Mouse (Mus musculus) hindbrain, embryonic 15.5 days (tissue): ENCODE data around the gene Bpifb1. TPM values are rescaled to one million over a fixed set of nuclear protein-coding genes. Genes with fewer than 3 reads are reported as not detected.
"Not testable (repeated sequence)": the region's sequence is repeated elsewhere in the genome, so short reads cannot be mapped to it uniquely, and the experiment has no call there.

Source experiments
- ATAC-seq: fragments of 200-750 bp; cut with Nextera tagmentation; 2 replicates; pipeline ENCODE4 v1.8.0; 2017; ENCODE audit warnings: low read depth, moderate number of reproducible peaks, moderate TSS enrichment; ENCODE audit not compliant: low FRiP score
- H3K27ac ChIP-seq: fragments of 300-500 bp; sonication (generic); replicated peaks from 2 replicates; pipeline ENCODE4 v1.5.1; 2015; ENCODE audit warnings: mild to moderate bottlenecking, inconsistent platforms
- H3K27me3 ChIP-seq: fragments of 300-500 bp; sonication (generic); 2 replicates; pipeline ENCODE4 v1.6.1; 2015; ENCODE audit warnings: control low read depth, inconsistent platforms
- H3K36me3 ChIP-seq: fragments of 300-500 bp; sonication (generic); 2 replicates; pipeline ENCODE4 v1.6.1; 2015; ENCODE audit warnings: control low read depth, inconsistent platforms
- H3K4me1 ChIP-seq: fragments of 300-500 bp; sonication (generic); replicated peaks from 2 replicates; pipeline ENCODE4 v1.6.1; 2015; ENCODE audit warnings: control low read depth, inconsistent platforms
- H3K4me2 ChIP-seq: fragments of 300-500 bp; sonication (generic); 2 replicates; pipeline ENCODE4 v1.6.1; 2015; ENCODE audit warnings: moderate library complexity, mild to moderate bottlenecking, inconsistent platforms
- H3K4me3 ChIP-seq: fragments of 300-500 bp; sonication (generic); 2 replicates; pipeline ENCODE4 v1.5.1; 2015; ENCODE audit warnings: mild to moderate bottlenecking, inconsistent platforms
- H3K9ac ChIP-seq: fragments of 300-500 bp; sonication (generic); 2 replicates; pipeline ENCODE4 v1.6.1; 2015; ENCODE audit warnings: inconsistent platforms
- H3K9me3 ChIP-seq: fragments of 300-500 bp; sonication (generic); 2 replicates; pipeline ENCODE4 v1.6.1; 2016; ENCODE audit warnings: control low read depth, inconsistent platforms
- WGBS: fragments of 180-500 bp; shearing (Covaris S2); methylation state at CpG from one replicate; pipeline ENCODE4 v1.1.7; 2015; 5-methylcytosine and 5-hydroxymethylcytosine counted together
- polyA plus RNA-seq: library from polyadenylated mRNA; unstranded; fragments of >200 nt; fragmentation: Nextera tagmentation; extraction: Ambion mirVana; gene quantifications from 2 replicates; pipeline ENCODE4 v1.2.1, GENCODE M21; 2015

The Bpifb1 gene
- 0.25 and 0.29 TPM in 2 replicates for polyA plus RNA-seq

DNA sequence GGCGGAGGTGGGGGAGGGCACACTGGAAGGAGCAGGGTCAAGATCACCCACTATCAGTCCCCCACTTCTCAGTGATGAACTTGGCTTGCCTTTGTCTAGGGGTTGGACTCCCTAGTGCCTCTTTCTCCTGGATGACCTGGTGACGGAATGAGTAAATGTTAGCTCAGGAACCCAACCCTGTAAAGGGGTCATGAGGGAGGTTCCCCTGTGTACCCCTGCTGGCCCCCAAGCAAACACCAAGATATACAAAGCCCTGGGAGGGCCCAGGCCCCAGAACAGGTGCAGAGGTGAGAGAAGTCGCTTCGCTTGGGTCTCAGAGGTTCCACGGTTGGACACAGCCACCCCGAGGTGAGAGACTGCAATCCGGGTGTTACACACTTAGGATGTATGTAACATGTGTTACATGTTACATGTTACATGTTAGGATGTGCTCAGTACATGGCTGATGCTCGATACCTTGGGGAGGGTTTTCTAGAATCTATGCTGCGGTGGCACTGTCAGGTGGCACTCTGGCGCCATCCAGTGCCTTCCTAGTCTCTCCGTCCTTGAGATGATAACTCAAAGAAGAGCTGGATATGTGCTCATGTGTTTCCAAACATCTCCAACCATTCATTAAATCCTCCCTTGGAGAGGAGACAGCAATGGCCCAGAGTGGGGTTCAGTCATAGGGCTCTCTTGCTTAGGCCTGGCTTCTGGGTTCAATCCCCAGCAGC is at the start of gene Bpifb1:
TSS of gene Bpifb1 (plus strand) at position 273 of the 713 bp plus-strand sequence.
- Histone ChIP-seq H3K27me3 (no peaks in the 10 kb centered on the region), H3K27ac (no peak within 1 kb of the TSS), H3K4me2 (no peak within 1 kb of the TSS), H3K36me3 (no peaks in the 10 kb centered on the region), H3K4me3 (no peak within 1 kb of the TSS), H3K4me1 (no peaks in the 10 kb centered on the region), H3K9ac (no peak within 1 kb of the TSS), H3K9me3 (no peaks in the 10 kb centered on the region)
- no peak for ATAC-seq
- WGBS, result 85% methylated on average over 11 of the region's 11 CpGs

DNA sequence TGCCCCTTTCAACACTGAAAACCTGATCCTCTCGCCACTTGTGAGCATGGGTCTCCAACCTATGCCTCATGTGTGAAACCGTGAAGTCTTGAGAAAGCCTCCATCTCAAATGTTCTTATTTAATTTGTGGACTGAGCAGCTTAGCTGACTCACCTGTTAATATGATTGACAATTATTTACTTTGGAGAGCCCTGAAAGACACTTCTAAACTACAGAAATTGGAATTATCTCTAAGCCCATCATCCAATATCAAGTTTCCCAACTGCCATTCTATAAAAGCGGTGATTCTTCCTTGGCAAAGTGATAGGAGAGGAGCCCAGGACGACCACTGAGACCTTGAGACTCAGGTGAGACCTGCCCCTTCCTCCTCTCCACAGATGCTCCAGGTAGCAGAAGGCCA is 48.0 kb upstream of the Bpifb1 start, which contains the start of gene Bpifa1:
TSS of gene Bpifa1 (plus strand) at position 301 of the 400 bp plus-strand sequence.
- H3K36me3 ChIP-seq, result no peaks in the 10 kb centered on the region
- no peak within 1 kb of the TSS for H3K27ac ChIP-seq
- no peaks in the 10 kb centered on the region for H3K4me1 ChIP-seq
- WGBS, result 91% methylated on average over 4 of the region's 4 CpGs
- H3K4me3 ChIP-seq, result no peak within 1 kb of the TSS
- ATAC-seq, result no peak
- no peak within 1 kb of the TSS for H3K9ac ChIP-seq
- no peak within 1 kb of the TSS for H3K4me2 ChIP-seq
- no peaks in the 10 kb centered on the region for H3K9me3 ChIP-seq
- H3K27me3 ChIP-seq, result no peaks in the 10 kb centered on the region

DNA sequence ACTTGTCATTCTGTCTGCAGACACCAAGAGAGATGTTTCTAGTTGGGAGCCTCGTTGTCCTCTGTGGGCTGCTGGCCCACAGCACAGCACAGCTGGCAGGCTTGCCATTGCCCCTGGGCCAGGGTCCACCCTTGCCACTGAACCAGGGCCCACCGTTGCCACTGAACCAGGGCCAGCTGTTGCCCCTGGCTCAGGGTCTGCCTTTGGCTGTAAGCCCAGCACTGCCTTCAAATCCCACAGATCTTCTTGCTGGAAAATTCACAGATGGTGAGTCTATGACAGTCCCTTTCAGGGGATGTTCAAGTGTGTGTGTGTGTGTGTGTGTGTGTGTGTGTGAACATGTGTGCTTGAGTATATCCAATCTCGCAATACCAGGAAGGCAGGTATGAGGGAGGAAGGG is 46.9 kb upstream of the Bpifb1 start:
- 60% methylated on average over 3 of the region's 3 CpGs for WGBS
- H3K27ac ChIP-seq, result no peak overlapping the region
- no peaks in the 10 kb centered on the region for H3K36me3 ChIP-seq
- H3K27me3 ChIP-seq, result no peaks in the 10 kb centered on the region
- H3K4me3 ChIP-seq, result no peak overlapping the region
- H3K4me2 ChIP-seq, result no peak overlapping the region
- ATAC-seq, result peak; percentile 63
- H3K9me3 ChIP-seq, result no peaks in the 10 kb centered on the region
- H3K4me1 ChIP-seq, result no peaks in the 10 kb centered on the region
- H3K9ac ChIP-seq, result no peak overlapping the region

DNA sequence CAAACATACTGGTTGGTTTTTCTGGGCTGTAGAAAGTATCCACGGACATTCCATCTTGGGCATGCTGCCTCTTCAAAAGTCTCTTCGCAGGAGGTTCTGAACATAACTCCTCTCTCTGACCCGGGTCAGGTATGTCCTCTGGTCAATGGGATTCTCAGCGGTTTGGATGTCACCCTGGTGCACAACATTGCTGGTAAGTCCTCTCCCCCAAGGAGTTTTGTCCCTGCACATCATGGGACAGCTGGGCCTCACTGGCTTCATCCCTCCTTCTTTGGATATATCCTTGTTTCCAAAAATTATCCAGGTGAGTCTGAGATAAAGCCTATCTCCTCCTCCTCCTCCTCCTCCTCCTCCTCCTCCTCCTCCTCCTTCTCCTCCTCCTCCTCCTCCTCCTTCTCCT is 43.1 kb upstream of the Bpifb1 start:
- no peaks in the 10 kb centered on the region for H3K4me1 ChIP-seq
- WGBS, result 84% methylated on average over 4 of the region's 4 CpGs
- no peaks in the 10 kb centered on the region for H3K27me3 ChIP-seq
- no peak for ATAC-seq
- no peak overlapping the region for H3K4me2 ChIP-seq
- H3K9me3 ChIP-seq, result no peaks in the 10 kb centered on the region
- H3K9ac ChIP-seq, result no peak overlapping the region
- no peaks in the 10 kb centered on the region for H3K36me3 ChIP-seq
- no peak overlapping the region for H3K4me3 ChIP-seq
- no peak overlapping the region for H3K27ac ChIP-seq

DNA sequence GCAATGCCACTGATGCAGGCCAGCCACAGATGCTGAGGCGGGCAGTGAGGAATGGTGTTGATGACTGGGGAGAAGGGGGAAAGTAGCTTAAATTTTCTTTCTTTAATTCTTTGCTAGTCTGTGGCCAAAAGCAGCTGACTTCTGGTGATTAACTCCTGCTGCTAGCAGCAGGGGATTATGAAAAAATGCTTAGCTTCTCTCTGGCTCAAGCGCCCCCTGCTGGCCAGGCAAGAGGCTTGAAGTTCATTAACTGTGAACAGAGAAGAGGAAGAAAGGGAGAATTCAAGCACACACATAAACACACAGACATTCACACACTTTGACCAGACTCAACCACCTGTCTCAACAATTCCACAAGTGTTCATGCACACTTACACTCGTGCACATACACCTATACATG is 32.2 kb upstream of the Bpifb1 start:
- ATAC-seq, result no peak

DNA sequence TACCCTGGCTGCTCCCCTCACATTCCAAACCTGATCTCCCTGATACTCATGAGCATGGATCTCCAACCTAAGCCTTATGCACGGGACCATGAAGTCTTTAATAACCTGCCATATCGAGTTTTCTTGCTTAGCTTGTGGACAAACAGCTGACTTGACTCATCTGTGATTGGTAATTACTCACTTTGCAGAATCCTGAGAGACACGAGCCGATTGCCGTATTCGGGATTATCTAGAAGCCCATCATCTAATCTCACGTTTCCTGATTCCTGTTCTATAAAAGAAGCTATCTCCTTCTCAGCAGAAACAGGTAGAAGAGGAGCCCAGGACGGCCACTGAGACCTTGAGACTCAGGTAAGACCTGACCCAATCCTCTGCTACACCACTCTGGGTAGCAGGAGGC is 28.3 kb upstream of the Bpifb1 start, which contains the start of gene Bpifa5:
TSS of gene Bpifa5 (plus strand) at position 301 of the 400 bp plus-strand sequence.
- no peak for ATAC-seq

More for the DNA sequence above, 32.2 kb upstream of the Bpifb1 start:
- H3K9ac ChIP-seq, result no peak overlapping the region
- H3K27me3 ChIP-seq, result no peaks in the 10 kb centered on the region
- 40% methylated on average over 3 of the region's 3 CpGs for WGBS
- no peak overlapping the region for H3K27ac ChIP-seq
- H3K4me2 ChIP-seq, result no peak overlapping the region
- no peaks in the 10 kb centered on the region for H3K9me3 ChIP-seq
- H3K4me3 ChIP-seq, result no peak overlapping the region
- H3K36me3 ChIP-seq, result no peaks in the 10 kb centered on the region
- H3K4me1 ChIP-seq, result no peaks in the 10 kb centered on the region

DNA sequence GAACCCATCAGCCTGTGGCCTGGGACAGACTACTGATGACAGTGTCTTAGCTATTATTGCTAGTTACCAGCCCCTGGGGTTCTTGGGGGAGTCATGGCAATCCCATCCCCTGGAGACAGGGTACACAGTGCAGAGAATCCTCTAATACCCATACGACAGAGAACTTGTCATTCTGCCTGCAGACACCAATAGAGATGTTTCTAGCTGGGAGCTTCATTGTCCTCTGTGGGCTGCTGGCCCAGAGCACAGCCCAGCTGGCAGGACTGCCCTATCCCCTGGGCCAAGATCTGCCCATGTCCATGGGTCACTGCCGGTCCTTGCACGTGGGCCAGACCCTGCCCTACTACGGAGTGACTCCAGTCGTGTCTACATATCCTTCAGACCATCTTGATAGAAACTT is 27.3 kb upstream of the Bpifb1 start:
- Histone ChIP-seq H3K36me3 (no peaks in the 10 kb centered on the region), H3K9me3 (no peaks in the 10 kb centered on the region), H3K27ac (no peak overlapping the region), H3K4me2 (no peak overlapping the region), H3K27me3 (no peaks in the 10 kb centered on the region), H3K4me1 (no peaks in the 10 kb centered on the region), H3K9ac (no peak overlapping the region), H3K4me3 (no peak overlapping the region)
- ATAC-seq, result no peak
- 92% methylated on average over 5 of the region's 5 CpGs for WGBS

More for the DNA sequence above, 28.3 kb upstream of the Bpifb1 start, which contains the start of gene Bpifa5:
- Histone ChIP-seq H3K27ac (no peak within 1 kb of the TSS), H3K9me3 (no peaks in the 10 kb centered on the region), H3K4me2 (no peak within 1 kb of the TSS), H3K36me3 (no peaks in the 10 kb centered on the region), H3K4me1 (no peaks in the 10 kb centered on the region), H3K4me3 (no peak within 1 kb of the TSS), H3K27me3 (no peaks in the 10 kb centered on the region), H3K9ac (no peak within 1 kb of the TSS)
- 85% methylated on average over 8 of the region's 8 CpGs for WGBS

DNA sequence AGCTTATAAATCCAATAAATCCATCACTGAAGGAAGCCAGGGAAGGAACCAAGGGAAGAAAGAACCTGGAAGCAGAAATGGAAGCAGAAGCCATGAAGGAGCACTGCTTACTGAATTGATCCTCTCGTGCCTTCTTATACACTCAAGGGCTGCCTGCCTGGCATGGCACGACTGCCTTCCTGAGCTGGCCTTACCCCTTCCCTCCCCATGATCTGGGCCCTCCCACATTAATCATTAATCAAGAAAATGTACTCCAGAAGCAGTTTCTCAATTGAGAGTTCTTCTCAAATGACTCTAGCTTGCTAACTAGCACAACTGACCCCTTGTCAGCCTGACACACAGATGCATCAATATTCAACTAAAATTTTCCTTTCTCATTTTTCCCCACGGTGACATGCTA is 21.4 kb upstream of the Bpifb1 start:
- WGBS, result 71% methylated on average over 3 of the region's 3 CpGs
- no peak for ATAC-seq
- no peaks in the 10 kb centered on the region for H3K9me3 ChIP-seq
- no peak overlapping the region for H3K4me2 ChIP-seq
- H3K27ac ChIP-seq, result no peak overlapping the region
- no peaks in the 10 kb centered on the region for H3K27me3 ChIP-seq
- no peaks in the 10 kb centered on the region for H3K4me1 ChIP-seq
- H3K4me3 ChIP-seq, result no peak overlapping the region
- no peaks in the 10 kb centered on the region for H3K36me3 ChIP-seq
- no peak overlapping the region for H3K9ac ChIP-seq

DNA sequence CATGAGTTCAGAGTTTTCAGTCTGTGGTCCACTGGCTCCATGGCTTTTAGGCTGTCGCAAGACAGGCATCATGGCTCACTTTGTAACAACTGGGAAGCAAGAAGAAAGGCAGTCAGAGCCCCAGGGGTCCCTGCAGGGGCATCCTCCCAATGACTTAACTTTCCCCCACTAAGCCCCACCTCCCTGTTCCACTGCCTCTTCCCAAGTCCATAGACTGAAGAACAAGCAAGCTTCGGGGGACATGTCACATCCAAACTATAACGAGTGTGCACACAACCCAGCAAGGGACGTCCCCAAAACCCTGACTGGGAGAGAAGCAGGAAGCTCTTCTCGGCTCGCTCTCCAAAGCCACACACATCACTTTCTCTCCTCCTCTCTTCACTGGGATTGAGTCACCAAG is 19.0 kb upstream of the Bpifb1 start:
- Histone ChIP-seq H3K9ac (no peak overlapping the region), H3K4me3 (no peak overlapping the region), H3K4me1 (no peaks in the 10 kb centered on the region), H3K9me3 (no peaks in the 10 kb centered on the region), H3K36me3 (no peaks in the 10 kb centered on the region), H3K27ac (no peak overlapping the region), H3K27me3 (no peaks in the 10 kb centered on the region), H3K4me2 (no peak overlapping the region)
- no peak for ATAC-seq
- WGBS, result 81% methylated on average over 6 of the region's 6 CpGs

DNA sequence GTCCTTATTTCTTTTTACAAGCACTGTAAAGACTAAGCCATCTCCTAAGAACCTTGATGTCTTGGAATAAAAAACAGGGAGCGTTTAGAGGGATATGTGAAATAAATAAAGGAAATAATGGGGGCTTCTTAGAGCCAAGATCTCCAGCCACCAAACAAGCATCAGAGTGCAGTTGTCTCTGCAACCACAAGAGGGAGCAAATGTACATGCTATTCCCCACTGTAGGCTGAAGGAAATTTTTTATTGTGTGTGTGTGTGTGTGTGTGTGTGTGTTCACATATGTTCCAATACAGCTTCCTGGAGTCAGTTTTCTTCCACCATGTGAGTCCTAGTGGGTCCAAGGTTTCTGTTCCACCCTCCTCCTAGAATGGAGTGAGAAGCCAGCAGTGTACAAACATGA is 17.3 kb upstream of the Bpifb1 start:
- H3K27me3 ChIP-seq, result no peaks in the 10 kb centered on the region
- H3K27ac ChIP-seq, result no peak overlapping the region
- H3K4me2 ChIP-seq, result no peak overlapping the region
- no peaks in the 10 kb centered on the region for H3K4me1 ChIP-seq
- no peaks in the 10 kb centered on the region for H3K9me3 ChIP-seq
- 36% methylated on average over 1 of the region's 1 CpGs for WGBS
- no peaks in the 10 kb centered on the region for H3K36me3 ChIP-seq
- H3K4me3 ChIP-seq, result no peak overlapping the region
- no peak for ATAC-seq
- no peak overlapping the region for H3K9ac ChIP-seq

DNA sequence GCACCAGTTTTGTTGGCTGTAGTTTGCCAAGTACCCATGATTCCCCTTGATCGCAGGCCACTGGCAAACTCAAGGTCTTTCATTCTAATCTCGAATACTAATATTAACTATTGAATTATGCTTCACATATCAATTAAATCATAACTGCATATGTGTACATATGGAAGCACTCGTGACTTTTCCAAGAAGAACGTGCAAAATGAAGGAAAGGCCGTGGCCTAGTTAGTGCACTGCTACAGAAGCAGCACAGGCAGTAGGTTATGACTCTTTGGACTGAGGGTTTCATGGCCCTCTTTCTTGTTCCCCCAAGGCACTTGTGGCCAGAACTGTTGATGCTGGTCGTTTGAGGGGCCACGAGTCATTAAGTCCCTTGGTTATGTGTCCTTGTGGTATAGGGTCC is 8.7 kb upstream of the Bpifb1 start:
- H3K36me3 ChIP-seq, H3K9ac ChIP-seq, H3K4me3 ChIP-seq, H3K4me1 ChIP-seq, H3K27me3 ChIP-seq, H3K9me3 ChIP-seq, ATAC-seq, H3K27ac ChIP-seq, H3K4me2 ChIP-seq: not testable (repeated sequence)
- 89% methylated on average over 7 of the region's 7 CpGs for WGBS

DNA sequence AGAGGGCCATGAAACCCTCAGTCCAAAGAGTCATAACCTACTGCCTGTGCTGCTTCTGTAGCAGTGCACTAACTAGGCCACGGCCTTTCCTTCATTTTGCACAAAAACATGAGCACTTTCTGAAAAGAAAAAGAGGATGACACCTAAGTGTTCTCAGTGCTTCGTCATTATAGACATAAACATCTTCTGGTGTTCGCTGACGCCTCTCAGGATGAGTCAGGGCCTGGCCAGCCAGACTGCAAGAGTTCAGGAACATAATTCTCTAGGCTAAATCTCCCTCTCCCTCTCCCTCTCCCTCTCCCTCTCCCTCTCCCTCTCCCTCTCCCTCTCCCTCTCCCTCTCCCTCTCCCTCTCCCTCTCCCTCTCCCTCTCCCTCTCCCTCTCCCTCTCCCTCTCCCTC is 7.6 kb upstream of the Bpifb1 start:
- not testable (repeated sequence) for H3K36me3 ChIP-seq, H3K9ac ChIP-seq, H3K27ac ChIP-seq, H3K9me3 ChIP-seq, H3K4me1 ChIP-seq, H3K4me2 ChIP-seq, H3K27me3 ChIP-seq, H3K4me3 ChIP-seq, ATAC-seq
- 76% methylated on average over 4 of the region's 4 CpGs for WGBS

DNA sequence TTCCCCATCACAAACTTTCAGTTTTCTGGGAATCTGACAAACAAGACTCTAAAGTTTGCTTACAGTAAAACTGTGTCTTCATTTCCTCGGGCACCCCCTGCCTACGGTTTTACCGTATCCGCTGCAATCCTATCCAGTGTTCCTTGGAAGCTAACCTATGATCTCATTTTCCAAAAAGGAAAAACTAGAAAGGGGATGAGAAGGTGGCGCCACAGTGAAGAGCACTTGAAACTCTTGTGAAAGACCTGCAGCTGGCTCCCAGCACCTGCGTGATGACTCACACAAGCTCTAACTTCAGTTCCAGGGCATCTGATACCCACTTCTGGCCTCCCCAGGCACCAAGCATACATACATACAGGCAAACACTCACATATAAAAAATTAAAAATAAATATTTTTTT is 5.3 kb upstream of the Bpifb1 start:
- Histone ChIP-seq H3K27ac (no peak overlapping the region), H3K9me3 (no peaks in the 10 kb centered on the region), H3K27me3 (no peaks in the 10 kb centered on the region), H3K4me2 (no peak overlapping the region), H3K4me1 (no peaks in the 10 kb centered on the region), H3K9ac (no peak overlapping the region), H3K4me3 (no peak overlapping the region), H3K36me3 (no peaks in the 10 kb centered on the region)
- 91% methylated on average over 6 of the region's 6 CpGs for WGBS
- ATAC-seq, result no peak
